8 mouse cellular contexts compared by ENCODE assay signal in genomic region chr15:93594888-93595698, GRCm38 (mm10). TPM values are rescaled to one million over a fixed set of nuclear protein-coding genes. Genes with fewer than 3 reads are reported as not detected.
DNase-seq lines count a peak whose midpoint lies in the region; ATAC-seq and TF ChIP-seq lines count a peak whose summit lies in the region.

No protein-coding gene starts in this region.

- no peaks in the 10 kb centered on the region for H3K27me3 ChIP-seq in CH12.LX (replicated peaks)
- H3K27me3 ChIP-seq in heart, postnatal 0 days (ENCODE audit: control insufficient read depth, insufficient read depth, low read length) = no peaks in the 10 kb centered on the region
- no peaks in the 10 kb centered on the region for H3K27me3 ChIP-seq in lung, embryonic 14.5 days (ENCODE audit: insufficient read depth, low read length)

- ATAC-seq in heart, postnatal 0 days (ENCODE audit: insufficient read depth, low read depth) = peak; percentile 63
- ATAC-seq in lung, embryonic 14.5 days (ENCODE audit: insufficient read depth) = peak; percentile 55

- H3K9me3 ChIP-seq in CH12.LX (replicated peaks; ENCODE audit: low read length) = peaks cover 6% of the 10 kb centered on the region
- no peaks in the 10 kb centered on the region for H3K9me3 ChIP-seq in heart, postnatal 0 days (replicated peaks; ENCODE audit: control insufficient read depth, low read length)
- H3K9me3 ChIP-seq in lung, embryonic 14.5 days (ENCODE audit: low read depth, low read length) = no peaks in the 10 kb centered on the region

- peak; percentile 20 for DNase-seq in CH12.LX (ENCODE audit: extremely low read depth)
- peak; percentile 22 to 30 for DNase-seq in adrenal gland, postnatal 4 days (ENCODE audit: low spot score in 2 of 2)
- peak; percentile 65 for DNase-seq in heart, postnatal 0 days (ENCODE audit: low spot score)
- peak; percentile 53 to 76 for DNase-seq in kidney, postnatal 25 days
- peak; percentile 79 for DNase-seq in lung, embryonic 14.5 days
- DNase-seq in ovary, postnatal 36 days (ENCODE audit: low spot score) = peak; percentile 28
- no peak for DNase-seq in c-Kit-positive CD71-positive TER-119-positive erythroid progenitor cells, embryonic 14.5 days (ENCODE audit: low spot score)

- no peak for TF ChIP-seq POLR2A in CH12.LX (IDR thresholded peaks at IDR 0.05; ENCODE audit: low read depth, low read length)
- TF ChIP-seq POLR2A in embryonic fibroblast, embryonic 13.5 days (IDR thresholded peaks at IDR 0.05; ENCODE audit: low read depth, low read length) = peak; percentile 50

- TF ChIP-seq EP300 in CH12.LX (IDR thresholded peaks at IDR 0.05; ENCODE audit: low read length) = no peak
- no peak for TF ChIP-seq EP300 in heart, postnatal 0 days (IDR thresholded peaks at IDR 0.05; ENCODE audit: low read depth)

- no peak for TF ChIP-seq CTCF in CH12.LX (conservative IDR thresholded peaks at IDR 0.05 in 1 of 2, IDR thresholded peaks at IDR 0.05 in 1 of 2; ENCODE audit: low read depth in 2 of 2, low read length in 2 of 2)
- no peak for TF ChIP-seq CTCF in embryonic fibroblast, embryonic 13.5 days (IDR thresholded peaks at IDR 0.05; ENCODE audit: borderline replicate concordance, insufficient read depth, low read length)
- TF ChIP-seq CTCF in heart, postnatal 0 days (IDR thresholded peaks at IDR 0.05; ENCODE audit: low read depth) = peak; percentile 20; the same call in 1 of the 2 replicates
- TF ChIP-seq CTCF in lung, embryonic 14.5 days (IDR thresholded peaks at IDR 0.05; ENCODE audit: low read depth) = 0 out of 2 replicates have a peak, but pooled peaks have one; percentile 34

- no peak for TF ChIP-seq RAD21 in CH12.LX (IDR thresholded peaks at IDR 0.05; ENCODE audit: low read depth, low read length)

- no peaks in the 10 kb centered on the region for H3K36me3 ChIP-seq in CH12.LX (replicated peaks in 1 of 2; ENCODE audit: control insufficient read depth in 1 of 2, insufficient read depth in 1 of 2, low read length in 1 of 2)
- no peaks in the 10 kb centered on the region for H3K36me3 ChIP-seq in heart, postnatal 0 days (replicated peaks; ENCODE audit: control insufficient read depth, insufficient read depth, low read length)
- H3K36me3 ChIP-seq in lung, embryonic 14.5 days (ENCODE audit: insufficient read depth) = no peaks in the 10 kb centered on the region

- H3K9ac ChIP-seq in CH12.LX (ENCODE audit: insufficient read depth, low read depth) = no peak overlapping the region
- peak overlapping the region; percentile 95 for H3K9ac ChIP-seq in heart, postnatal 0 days (replicated peaks; ENCODE audit: low read depth, low read length)
- H3K9ac ChIP-seq in lung, embryonic 14.5 days = peak overlapping the region; percentile 93

- H3K4me2 ChIP-seq in CH12.LX (ENCODE audit: insufficient read depth, low read depth, poor library complexity, severe bottlenecking) = no peak overlapping the region
- H3K4me2 ChIP-seq in heart, postnatal 0 days (ENCODE audit: low read depth, low read length) = peak overlapping the region; percentile 83
- H3K4me2 ChIP-seq in lung, embryonic 14.5 days = peak overlapping the region; percentile 90

- no peak overlapping the region for H3K27ac ChIP-seq in CH12.LX (ENCODE audit: insufficient read depth, low read depth)
- H3K27ac ChIP-seq in embryonic fibroblast, embryonic 13.5 days (ENCODE audit: insufficient read depth, low read length) = peak overlapping the region; percentile 67
- peak overlapping the region; percentile 96 for H3K27ac ChIP-seq in heart, postnatal 0 days (ENCODE audit: low read depth)
- peak overlapping the region; percentile 88 for H3K27ac ChIP-seq in lung, embryonic 14.5 days (ENCODE audit: low read depth)

- peaks cover 2 to 9% of the 10 kb centered on the region in 2 experiments; a peak in 2 of 4 replicates for H3K4me1 ChIP-seq in CH12.LX (ENCODE audit: control insufficient read depth in 1 of 2, insufficient read depth in 2 of 2)
- peaks cover 3% of the 10 kb centered on the region for H3K4me1 ChIP-seq in embryonic fibroblast, embryonic 13.5 days (ENCODE audit: control insufficient read depth, insufficient read depth, low read length)
- H3K4me1 ChIP-seq in heart, postnatal 0 days (ENCODE audit: control insufficient read depth, insufficient read depth) = peaks cover 28% of the 10 kb centered on the region
- peaks cover 20% of the 10 kb centered on the region for H3K4me1 ChIP-seq in lung, embryonic 14.5 days (ENCODE audit: insufficient read depth)

- in situ Hi-C loops in CH12.LX (cut with MboI; ENCODE audit: low pct_ligation_motif_present, low pct_unique_long_range_greater_than_20kb, low sequenced_read_pairs) = loop anchor here (10.0 to 25.0 kb wide), 2 partner anchors 120 to 617 kb away; no protein-coding TSS in a partner anchor

- dilution Hi-C loops in CH12.LX (cut with MboI; ENCODE audit: extremely low pct_ligation_motif_present, extremely low pct_unique_long_range_greater_than_20kb, low sequenced_read_pairs) = no loop called here

- under 1% methylated on average over 58 of the region's 64 CpGs for WGBS in heart, postnatal 0 days
- WGBS in lung, embryonic 14.5 days = 0% methylated on average over 57 of the region's 64 CpGs

- H3K79me2 ChIP-seq in CH12.LX (replicated peaks; ENCODE audit: control insufficient read depth, extremely low read depth, insufficient read depth, poor library complexity, severe bottlenecking) = no peaks in the 10 kb centered on the region

- peak overlapping the region; percentile 16 to 61 (median 47) for H3K4me3 ChIP-seq in CH12.LX (replicated peaks in 1 of 3; ENCODE audit: low read depth in 2 of 3, low read length in 2 of 3, poor library complexity in 1 of 3)
- peak overlapping the region; percentile 70 for H3K4me3 ChIP-seq in embryonic fibroblast, embryonic 13.5 days (ENCODE audit: insufficient read depth, low read length)
- peak overlapping the region; percentile 91 for H3K4me3 ChIP-seq in heart, postnatal 0 days (ENCODE audit: low read depth, low read length)
- peak overlapping the region; percentile 91 for H3K4me3 ChIP-seq in lung, embryonic 14.5 days (ENCODE audit: low read depth, low read length)

TF ChIP-seq in CH12.LX, 34 proteins besides CTCF, POLR2A, EP300 and RAD21:
- TF ChIP-seq SMC3 (IDR thresholded peaks at IDR 0.05; ENCODE audit: low read depth, low read length) = no peak
- no peak for TF ChIP-seq ZMIZ1 (IDR thresholded peaks at IDR 0.05; ENCODE audit: low read depth, low read length)
- no peak for TF ChIP-seq POLR2AphosphoS2 (IDR thresholded peaks at IDR 0.05; ENCODE audit: low read depth, low read length)
- TF ChIP-seq USF2 (conservative IDR thresholded peaks at IDR 0.05; ENCODE audit: low read depth, low read length) = no peak
- TF ChIP-seq E2F4 (IDR thresholded peaks at IDR 0.05; ENCODE audit: insufficient replicate concordance, low read depth, low read length) = no peak
- no peak for TF ChIP-seq CHD2 (IDR thresholded peaks at IDR 0.05; ENCODE audit: low read length)
- TF ChIP-seq GABPA (IDR thresholded peaks at IDR 0.05; ENCODE audit: insufficient replicate concordance, low read depth, low read length) = no peak
- TF ChIP-seq KAT2A (IDR thresholded peaks at IDR 0.05; ENCODE audit: insufficient replicate concordance, low read length) = no peak
- no peak for TF ChIP-seq BHLHE40 (IDR thresholded peaks at IDR 0.05; ENCODE audit: low read depth, low read length)
- TF ChIP-seq MAX (IDR thresholded peaks at IDR 0.05; ENCODE audit: low read length) = no peak
- no peak for TF ChIP-seq JUN (IDR thresholded peaks at IDR 0.05; ENCODE audit: insufficient read depth, low read depth, low read length)
- TF ChIP-seq ELF1 (IDR thresholded peaks at IDR 0.05; ENCODE audit: low read depth, low read length) = no peak
- no peak for TF ChIP-seq TBP (conservative IDR thresholded peaks at IDR 0.05; ENCODE audit: low read depth, low read length)
- no peak for TF ChIP-seq ZKSCAN1 (IDR thresholded peaks at IDR 0.05; ENCODE audit: borderline replicate concordance, low read depth, low read length)
- TF ChIP-seq USF1 (IDR thresholded peaks at IDR 0.05; ENCODE audit: low read depth, low read length) = no peak

RNA-seq across cellular contexts. Expression of gene Prickle1, which starts 0.6 kb away (rescaled TPM):
- total RNA-seq in CH12.LX (2012; rRNA removed) = 0.46 and 0.64 TPM in 2 replicates
- 1.1 and 1.7 TPM in 2 replicates for total RNA-seq in CH12.LX (2014; rRNA removed)
- polyA plus RNA-seq in CH12.LX (2012; ENCODE audit: insufficient read length, low read depth) = 1.5 and 1.8 TPM in 2 replicates
- total RNA-seq in adrenal gland, postnatal 4 days (2021) = 10 to 100 TPM; 30.2 to 30.4 TPM
- 14.2 and 22.7 TPM in 2 replicates for polyA plus RNA-seq in embryonic fibroblast, embryonic 13.5 days (2011; ENCODE audit: insufficient read length, low read depth, missing spikeins)
- 24.2 and 30.0 TPM in 2 replicates for total RNA-seq in heart, postnatal 0 days (2014; rRNA removed; ENCODE audit: low replicate concordance)
- polyA plus RNA-seq in heart, postnatal 0 days (2015; fragmentation: Nextera tagmentation; extraction: Ambion mirVana) = 21.0 and 23.3 TPM in 2 replicates
- polyA plus RNA-seq in lung, embryonic 14.5 days (2014; fragmentation: Nextera tagmentation; extraction: Ambion mirVana) = 22.7 and 26.9 TPM in 2 replicates

Comparison
In these comparisons a context has a peak if more than half of its experiments do, and no peak if none do; other contexts are left out.
1. CTCF ChIP-seq: peak in heart, postnatal 0 days (single experiment) and lung, embryonic 14.5 days (single experiment); none in CH12.LX (0 of 2) and embryonic fibroblast, embryonic 13.5 days (single experiment).
2. Peak in every context shown above with its lines, with median percentiles within 50 percentile points of each other: H3K4me3 ChIP-seq.